Mouse (Mus musculus): Measurements from ENCODE around the gene Fam214b.

Gene Fam214b

GRCm38 (mm10) chr4:43010161-43011038 lies 35.6 kb downstream of the Fam214b start, which contains the start of gene Fancg:
Gene Fancg (minus strand): TSS chr4:43010506.
- peak; percentile 78 for DNase-seq (ENCODE audit: low spot score)

GRCm38 (mm10) chr4:43005765-43006164 lies 40.3 kb downstream of the Fam214b start:
- no peak for DNase-seq (ENCODE audit: low spot score)

- DNase-seq (ENCODE audit: low spot score), result no peak
These were observed 41.1 kb downstream of the Fam214b start for GRCm38 (mm10) chr4:43004951-43005350.

GRCm38 (mm10) chr4:43002756-43003439 lies 43.1 kb downstream of the Fam214b start:
- no peak for DNase-seq (ENCODE audit: low spot score)

- no peak for DNase-seq (ENCODE audit: low spot score)
These were observed 44.7 kb downstream of the Fam214b start for GRCm38 (mm10) chr4:43001272-43001671.

- DNase-seq (ENCODE audit: low spot score), result peak; percentile 99
These were observed 45.7 kb downstream of the Fam214b start, which contains the start of gene Vcp for GRCm38 (mm10) chr4:43000141-43000986. Gene Vcp (minus strand): TSS chr4:43000507.

GRCm38 (mm10) chr4:42999451-43000140 lies 46.4 kb downstream of the Fam214b start:
- peak; percentile 75 for DNase-seq (ENCODE audit: low spot score)

GRCm38 (mm10) chr4:42998022-42998421 lies 48.0 kb downstream of the Fam214b start:
- DNase-seq (ENCODE audit: low spot score), result no peak

GRCm38 (mm10) chr4:42988296-42988695 lies 57.7 kb downstream of the Fam214b start:
- DNase-seq (ENCODE audit: low spot score), result no peak

Measured in ovary, adult 18-20 months (tissue).